Mouse (Mus musculus): Measurements from ENCODE around the gene Kcne2.

GRCm38 (mm10) chr16:92282671-92283070 is 9.5 kb upstream of the Kcne2 start:
- TF ChIP-seq CTCF (IDR thresholded peaks at IDR 0.05; ENCODE audit: extremely low read depth, insufficient read depth, insufficient read length, insufficient replicate concordance) (no peak), POLR2A (IDR thresholded peaks at IDR 0.05; ENCODE audit: low read depth, low read length) (no peak)

Data from spleen, adult 2 months (tissue).